Mouse (Mus musculus): ENCODE data around the gene 3110009E18Rik. TPM values are rescaled to one million over a fixed set of nuclear protein-coding genes. Genes with fewer than 3 reads are reported as not detected.

3110009E18Rik gene
- total and polyA plus RNA-seq, 3 experiments: 15.1 to 16.5 TPM; not detected in 1

GRCm38 (mm10) chr1:120105556-120105959 is 15.4 kb upstream of the 3110009E18Rik start:
- H3K9me3 ChIP-seq (replicated peaks; ENCODE audit: insufficient read depth, low read length): no peaks in the 10 kb centered on the region
- TF ChIP-seq EP300 (IDR thresholded peaks at IDR 0.05; ENCODE audit: low read depth in 1 of 2, low read length in 2 of 2): 0 out of 4 replicates have a peak, but pooled peaks of 1 of the 2 experiments have one; percentile 9
- no peak for TF ChIP-seq POLR2AphosphoS5 (IDR thresholded peaks at IDR 0.05; ENCODE audit: borderline replicate concordance, low read depth, low read length)

GRCm38 (mm10) chr1:120109741-120110432 is 11.1 kb upstream of the 3110009E18Rik start:
- peaks cover 0 to 19% of the 10 kb centered on the region in 2 experiments; a peak in 2 of 4 replicates for H3K36me3 ChIP-seq (ENCODE audit: control insufficient read depth in 1 of 2, insufficient read depth in 2 of 2, low read length in 2 of 2)
- no peaks in the 10 kb centered on the region for H3K79me2 ChIP-seq (ENCODE audit: control insufficient read depth, insufficient read depth, low read length, poor library complexity)
- H3K4me1 ChIP-seq (ENCODE audit: control insufficient read depth in 1 of 2, insufficient read depth in 2 of 2, low read length in 2 of 2): peaks cover 8 to 23% of the 10 kb centered on the region in 2 experiments
- no peaks in the 10 kb centered on the region for H3K27me3 ChIP-seq (ENCODE audit: control insufficient read depth in 1 of 2, insufficient read depth in 2 of 2, low read length in 2 of 2)
- TF ChIP-seq KAT2A (conservative IDR thresholded peaks at IDR 0.05; ENCODE audit: low read depth, low read length) (no peak), MYB (IDR thresholded peaks at IDR 0.05; ENCODE audit: low read depth, low read length) (no peak)
- no peak overlapping the region for H3K9ac ChIP-seq (ENCODE audit: control insufficient read depth, low read depth, low read length, poor library complexity, severe bottlenecking)
- DNase-seq (ENCODE audit: low read depth, low spot score): no peak
- H3K4me3 ChIP-seq (ENCODE audit: control insufficient read depth in 1 of 2, insufficient read depth in 1 of 2, low read depth in 2 of 2, low read length in 2 of 2): no peak overlapping the region
- H3K27ac ChIP-seq (ENCODE audit: control insufficient read depth, low read depth, low read length): no peak overlapping the region
- H3K9me3 ChIP-seq (replicated peaks; ENCODE audit: insufficient read depth, low read length): no peaks in the 10 kb centered on the region

More at GRCm38 (mm10) chr1:120105556-120105959, 15.4 kb upstream of the 3110009E18Rik start:
- no peak overlapping the region for H3K4me3 ChIP-seq (ENCODE audit: control insufficient read depth in 1 of 2, insufficient read depth in 1 of 2, low read depth in 2 of 2, low read length in 2 of 2)
- H3K36me3 ChIP-seq (ENCODE audit: control insufficient read depth in 1 of 2, insufficient read depth in 2 of 2, low read length in 2 of 2): peaks cover 0 to 11% of the 10 kb centered on the region in 2 experiments; a peak in 2 of 4 replicates
- H3K9ac ChIP-seq (ENCODE audit: control insufficient read depth, low read depth, low read length, poor library complexity, severe bottlenecking): no peak overlapping the region
- peak; percentile 67 for DNase-seq (ENCODE audit: low read depth, low spot score)
- peaks cover 4 to 14% of the 10 kb centered on the region in 2 experiments; a peak in 3 of 4 replicates for H3K4me1 ChIP-seq (ENCODE audit: control insufficient read depth in 1 of 2, insufficient read depth in 2 of 2, low read length in 2 of 2)
- no peaks in the 10 kb centered on the region for H3K27me3 ChIP-seq (ENCODE audit: control insufficient read depth in 1 of 2, insufficient read depth in 2 of 2, low read length in 2 of 2)
- H3K79me2 ChIP-seq (ENCODE audit: control insufficient read depth, insufficient read depth, low read length, poor library complexity): no peaks in the 10 kb centered on the region
- H3K27ac ChIP-seq (ENCODE audit: control insufficient read depth, low read depth, low read length): no peak overlapping the region

GRCm38 (mm10) chr1:120111766-120112165 is 9.2 kb upstream of the 3110009E18Rik start:
- peaks cover 4 to 14% of the 10 kb centered on the region in 2 experiments for H3K4me1 ChIP-seq (ENCODE audit: control insufficient read depth in 1 of 2, insufficient read depth in 2 of 2, low read length in 2 of 2)
- H3K9ac ChIP-seq (ENCODE audit: control insufficient read depth, low read depth, low read length, poor library complexity, severe bottlenecking): no peak overlapping the region
- no peak overlapping the region for H3K4me3 ChIP-seq (ENCODE audit: control insufficient read depth in 1 of 2, insufficient read depth in 1 of 2, low read depth in 2 of 2, low read length in 2 of 2)
- H3K27ac ChIP-seq (ENCODE audit: control insufficient read depth, low read depth, low read length): no peak overlapping the region
- H3K27me3 ChIP-seq (ENCODE audit: control insufficient read depth in 1 of 2, insufficient read depth in 2 of 2, low read length in 2 of 2): no peaks in the 10 kb centered on the region
- no peak for DNase-seq (ENCODE audit: low read depth, low spot score)
- no peaks in the 10 kb centered on the region for H3K9me3 ChIP-seq (replicated peaks; ENCODE audit: insufficient read depth, low read length)
- H3K36me3 ChIP-seq (ENCODE audit: control insufficient read depth in 1 of 2, insufficient read depth in 2 of 2, low read length in 2 of 2): peaks cover 0 to 13% of the 10 kb centered on the region in 2 experiments; a peak in 2 of 4 replicates
- H3K79me2 ChIP-seq (ENCODE audit: control insufficient read depth, insufficient read depth, low read length, poor library complexity): no peaks in the 10 kb centered on the region
- TF ChIP-seq CHD2 (IDR thresholded peaks at IDR 0.05; ENCODE audit: low read length) (no peak), EP300 (IDR thresholded peaks at IDR 0.05; ENCODE audit: low read depth in 1 of 2, low read length in 2 of 2) (no peak), E2F4 (IDR thresholded peaks at IDR 0.05; ENCODE audit: borderline replicate concordance, low read depth, low read length) (no peak), POLR2A (IDR thresholded peaks at IDR 0.05; ENCODE audit: control insufficient read depth in 1 of 2, insufficient read depth in 1 of 2, low read depth in 1 of 2, low read length in 2 of 2, poor library complexity in 1 of 2) (no peak), USF2 (IDR thresholded peaks at IDR 0.05; ENCODE audit: borderline replicate concordance in 1 of 2, insufficient read depth in 1 of 2, low read depth in 1 of 2, low read length in 2 of 2) (no peak), KAT2A (conservative IDR thresholded peaks at IDR 0.05; ENCODE audit: low read depth, low read length) (no peak), POLR2AphosphoS2 (IDR thresholded peaks at IDR 0.05; ENCODE audit: low read length) (no peak), CTCF (IDR thresholded peaks at IDR 0.05 in 2 of 3, conservative IDR thresholded peaks at IDR 0.05 in 1 of 3; ENCODE audit: control insufficient read depth in 1 of 3, insufficient read depth in 1 of 3, low read depth in 2 of 3, low read length in 3 of 3, poor library complexity in 1 of 3, severe bottlenecking in 1 of 3) (no peak), ZC3H11A (IDR thresholded peaks at IDR 0.05; ENCODE audit: low read depth, low read length) (no peak), TBP (IDR thresholded peaks at IDR 0.05; ENCODE audit: low read depth, low read length) (no peak), GATA1 (IDR thresholded peaks at IDR 0.05; ENCODE audit: low read depth, low read length) (no peak), MAFK (IDR thresholded peaks at IDR 0.05; ENCODE audit: borderline replicate concordance, low read depth, low read length) (no peak), RCOR1 (IDR thresholded peaks at IDR 0.05; ENCODE audit: low read depth, low read length) (no peak), NRF1 (IDR thresholded peaks at IDR 0.05; ENCODE audit: insufficient read depth, low read depth, low read length, poor library complexity, severe bottlenecking) (no peak), MAZ (IDR thresholded peaks at IDR 0.05; ENCODE audit: low read depth, low read length) (no peak), TCF12 (IDR thresholded peaks at IDR 0.05; ENCODE audit: low read depth, low read length) (no peak), NELFE (IDR thresholded peaks at IDR 0.05; ENCODE audit: low read depth, low read length) (no peak), MYB (IDR thresholded peaks at IDR 0.05; ENCODE audit: low read depth, low read length) (no peak)
